Mouse (Mus musculus) adrenal gland, postnatal 4 days (tissue): Measurements from ENCODE around the gene Tex21. TPM values are rescaled to one million over a fixed set of nuclear protein-coding genes. Genes with fewer than 3 reads are reported as not detected.
A peak's percentile ranks its signal among the peaks of the same experiment; 100 is the strongest.
"Not testable (repeated sequence)": the region's sequence is repeated elsewhere in the genome, so short reads cannot be mapped to it uniquely, and the experiment has no call there.

Experiments
- DNase-seq, 2 experiments: peaks; one replicate each; pipeline ENCODE4 v3.0.0; 2021 to 2022; ENCODE audit warnings: low spot score in 2 of 2, mixed read lengths in 2 of 2
- total RNA-seq, 2 experiments: library from RNA; stranded (reverse); gene quantifications; 2 replicates each; pipeline ENCODE4 v1.2.3; 2021

Gene Tex21
- total RNA-seq, 2 experiments from 2014 or later, result not detected

DNA sequence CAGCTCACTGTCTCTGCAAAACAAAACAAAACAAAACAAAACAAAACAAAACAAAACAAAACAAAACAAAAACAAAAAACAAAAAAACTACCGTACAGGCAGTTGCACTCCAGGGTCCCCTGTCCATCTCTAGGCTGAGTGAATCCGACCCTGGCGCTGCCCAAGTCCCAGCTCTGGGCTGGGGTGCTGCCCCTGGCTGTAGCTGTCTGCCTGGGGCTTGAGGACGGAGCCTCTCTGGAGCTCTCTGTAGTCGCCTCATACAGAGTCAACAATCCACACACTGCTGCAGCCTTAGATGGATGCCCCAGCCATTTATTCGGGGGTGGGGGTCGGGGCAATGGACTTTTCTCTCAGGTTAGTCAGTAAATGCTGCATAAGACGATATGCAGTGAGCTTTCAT, 49.5 kb downstream of the Tex21 start:
- no peak for DNase-seq

GRCm38 (mm10) chr12:76196709-76197054, 49.9 kb downstream of the Tex21 start:
- peak in 1 of 2 experiments; percentile 34 for DNase-seq

GRCm38 (mm10) chr12:76195912-76196708, 50.4 kb downstream of the Tex21 start:
- peak; percentile 61 to 72 for DNase-seq

- no peak for DNase-seq
These were observed 52.0 kb downstream of the Tex21 start for GRCm38 (mm10) chr12:76194526-76194925.

- DNase-seq, result no peak
These were observed 55.6 kb downstream of the Tex21 start for GRCm38 (mm10) chr12:76190940-76191339.

- no peak for DNase-seq
These were observed 58.7 kb downstream of the Tex21 start for GRCm38 (mm10) chr12:76187849-76188248.

GRCm38 (mm10) chr12:76186473-76186872, 60.1 kb downstream of the Tex21 start:
- no peak for DNase-seq

DNA sequence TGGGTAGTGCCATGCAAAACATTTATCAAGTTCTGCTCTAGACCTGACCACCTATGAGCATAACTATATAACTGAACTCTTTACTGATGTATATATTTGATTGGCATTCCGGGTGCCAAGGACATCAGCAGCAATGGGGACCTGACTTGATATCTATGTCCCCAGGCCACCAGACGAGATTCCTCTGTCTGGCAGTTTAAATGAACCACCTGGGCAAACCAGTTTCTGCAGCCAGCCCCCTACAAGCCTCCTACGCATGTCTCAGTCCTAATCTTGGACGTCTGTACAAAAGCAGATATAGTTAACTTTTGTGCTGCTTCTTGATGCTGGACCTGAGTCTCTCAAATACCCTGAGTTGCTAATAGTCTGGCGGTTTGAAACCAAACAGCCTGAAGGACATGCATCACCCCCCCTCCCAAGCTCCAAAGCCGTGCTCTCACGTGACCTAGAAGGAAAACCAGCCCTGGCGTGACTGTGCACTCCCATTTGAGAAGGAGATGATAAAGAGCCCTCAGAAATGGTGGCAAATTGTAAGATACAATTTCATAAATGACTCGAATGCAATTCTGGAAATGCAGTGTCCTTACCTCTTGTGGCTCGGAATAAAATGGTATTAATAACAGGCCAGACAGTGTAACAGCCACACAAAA, 61.3 kb downstream of the Tex21 start:
- no peak for DNase-seq

DNA sequence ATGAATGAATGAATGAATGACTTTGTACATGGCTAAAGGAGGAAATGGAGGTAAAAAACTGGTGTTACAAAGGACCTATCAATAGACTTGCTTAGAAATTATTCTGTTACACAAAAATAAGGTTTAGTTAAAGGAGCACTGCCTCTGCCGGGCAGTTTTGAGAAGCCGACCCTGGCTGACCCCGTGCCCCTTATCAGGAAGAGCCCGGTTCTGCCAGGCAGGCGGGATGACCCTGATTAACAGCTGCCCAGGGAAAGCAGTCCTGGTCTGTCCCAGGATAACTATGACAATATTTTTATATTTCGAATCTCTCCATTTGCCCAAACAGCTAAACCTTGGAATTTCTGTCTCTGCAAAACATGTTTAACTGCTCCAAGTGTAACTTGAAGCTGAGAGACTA, 62.3 kb downstream of the Tex21 start:
- DNase-seq, result no peak

DNA sequence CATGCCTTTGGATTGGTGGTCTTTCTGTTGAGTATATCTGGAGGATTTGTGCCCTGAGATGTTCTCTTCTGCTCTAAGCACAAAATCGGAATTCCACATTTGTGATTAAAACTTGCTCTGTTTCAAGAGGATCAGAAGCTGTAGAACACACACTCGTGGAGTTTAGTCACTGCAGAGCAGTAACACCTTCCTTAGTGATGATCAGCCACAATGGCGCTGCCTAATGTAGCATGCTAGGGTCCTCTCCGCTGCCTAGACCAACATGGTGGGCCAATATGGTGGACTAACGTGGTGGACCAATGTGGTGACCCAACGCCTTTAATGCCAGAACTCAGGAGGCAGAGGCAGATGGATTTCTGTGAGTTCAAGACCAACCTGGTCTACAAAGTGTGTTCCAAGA, 63.7 kb downstream of the Tex21 start:
- no peak for DNase-seq

DNA sequence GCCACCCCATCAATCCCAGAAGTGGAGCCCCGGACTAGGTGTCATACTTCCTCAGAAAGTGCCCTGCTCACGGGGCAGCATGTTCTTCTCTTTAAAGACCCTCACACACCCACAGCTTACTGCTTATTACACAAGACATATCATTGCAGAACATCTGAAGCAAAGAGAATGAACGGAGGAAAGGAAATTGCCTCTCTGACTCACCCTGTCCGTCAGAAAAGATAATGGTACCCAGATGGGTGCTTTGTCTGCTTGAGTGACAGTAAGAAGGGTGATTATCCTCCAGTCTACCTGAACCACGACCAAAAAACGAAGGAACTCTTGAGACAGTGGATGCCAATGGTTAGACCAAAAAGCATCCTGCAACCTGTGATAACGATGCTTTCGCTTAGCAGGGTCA, 65.1 kb downstream of the Tex21 start:
- no peak for DNase-seq

DNA sequence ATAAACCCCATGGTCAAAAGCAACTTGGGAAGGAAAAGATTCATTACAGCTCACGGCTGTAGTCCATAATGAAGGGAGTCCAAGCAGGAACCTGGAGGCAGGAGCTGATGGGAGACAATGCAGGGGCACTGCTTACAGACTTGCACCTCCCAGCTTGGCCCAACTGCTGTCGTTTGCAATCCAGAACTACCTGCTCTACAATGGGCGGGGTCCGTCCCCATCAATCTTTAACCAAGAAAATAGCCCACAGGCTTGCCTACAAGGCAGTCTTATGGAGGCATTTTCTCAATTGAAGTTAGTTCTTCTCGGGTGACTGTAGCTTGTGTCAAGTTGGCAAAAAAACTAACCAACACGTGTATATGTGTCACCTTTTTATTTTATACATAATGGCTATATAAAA, 66.1 kb downstream of the Tex21 start:
- DNase-seq, result no peak

- DNase-seq, result no peak
These were observed 67.0 kb downstream of the Tex21 start for GRCm38 (mm10) chr12:76179527-76179926.

- no peak for DNase-seq
These were observed 67.5 kb downstream of the Tex21 start for GRCm38 (mm10) chr12:76179051-76179450.

GRCm38 (mm10) chr12:76177864-76178518, 68.6 kb downstream of the Tex21 start:
- DNase-seq, result peak; percentile 27 to 43

- no peak for DNase-seq
These were observed 69.3 kb downstream of the Tex21 start, which contains the start of gene Esr2 for GRCm38 (mm10) chr12:76177000-76177863. Gene Esr2 (minus strand): TSS chr12:76177259.

DNA sequence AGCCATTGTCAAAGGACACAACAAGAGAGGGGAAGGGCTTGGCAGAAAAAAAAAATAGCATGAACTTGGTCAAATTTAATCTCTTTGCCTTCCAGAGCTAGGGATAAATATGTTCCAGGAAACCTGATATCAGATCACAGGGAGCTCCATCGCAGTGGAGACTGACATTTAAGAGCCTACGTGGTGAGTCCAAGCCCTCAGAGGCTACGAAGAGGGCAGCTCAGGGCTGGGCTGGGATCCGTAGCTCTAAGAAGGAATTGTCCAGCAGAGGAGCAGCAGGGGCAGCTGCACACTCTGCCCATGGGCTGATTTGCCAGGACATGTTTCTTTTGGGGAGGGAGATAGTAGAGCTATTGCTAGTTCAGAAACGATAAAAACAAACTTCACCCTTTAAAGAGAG, 80.9 kb downstream of the Tex21 start:
- no peak for DNase-seq

DNA sequence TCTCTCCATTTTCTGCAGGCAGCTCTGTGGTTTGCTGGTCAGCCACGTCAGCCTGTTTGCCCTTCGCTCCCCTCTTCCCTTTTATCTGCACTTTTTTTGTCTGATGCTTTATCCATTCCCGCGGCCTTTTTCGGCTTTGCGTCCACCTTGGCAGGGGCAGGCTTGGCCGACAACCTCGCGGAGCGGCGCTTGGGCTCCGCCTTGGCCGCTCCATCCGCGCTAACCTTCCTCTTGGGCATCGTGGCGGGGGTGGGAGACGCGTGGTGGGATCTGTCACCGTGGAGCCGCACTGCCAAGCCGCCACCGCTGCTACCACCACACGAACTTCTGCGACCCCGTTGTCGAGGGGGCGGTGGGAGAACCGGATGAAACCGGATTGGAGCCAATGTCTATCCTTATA, 94.2 kb downstream of the Tex21 start:
- DNase-seq, result not testable (repeated sequence)
